In genomic region chr16:73098760-73099159, GRCm38 (mm10) we compare ENCODE assay signal across 10 mouse cellular contexts.
DNase-seq lines count a peak whose midpoint lies in the region; ATAC-seq and TF ChIP-seq lines count a peak whose summit lies in the region.
"Had no signal": no experiment of that assay in that cellular context is flagged by ENCODE, and none has a peak within 500 bp of the region (broad histone marks: within the 10 kb centered on the region; RNA-seq: fewer than 3 reads in every experiment).

No protein-coding gene starts in this region.

- WGBS in intestine, postnatal 0 days: 32% methylated on average over 4 of the region's 4 CpGs
- WGBS in intestine, embryonic 16.5 days: 34% methylated on average over 4 of the region's 4 CpGs
- 16% methylated on average over 4 of the region's 4 CpGs for WGBS in hindbrain, embryonic 16.5 days

- no peaks in the 10 kb centered on the region for H3K27me3 ChIP-seq in intestine, postnatal 0 days (replicated peaks; ENCODE audit: control insufficient read depth, insufficient read depth, low read length)
- no peaks in the 10 kb centered on the region for H3K27me3 ChIP-seq in intestine, embryonic 16.5 days (replicated peaks; ENCODE audit: control insufficient read depth, insufficient read depth, low read length)
- H3K27me3 ChIP-seq in hindbrain, embryonic 16.5 days (replicated peaks; ENCODE audit: control insufficient read depth, insufficient read depth, low read length): no peaks in the 10 kb centered on the region
- H3K27me3 ChIP-seq: hindbrain, embryonic 15.5 days had no signal

- TF ChIP-seq CTCF in intestine, postnatal 0 days (IDR thresholded peaks at IDR 0.05; ENCODE audit: low read depth): peak; percentile 71
- peak; percentile 27; the same call in 1 of the 2 replicates for TF ChIP-seq CTCF in brain, embryonic 14.5 days (IDR thresholded peaks at IDR 0.05; ENCODE audit: borderline replicate concordance, extremely low read depth, insufficient read depth, insufficient read length)

- no peak overlapping the region for H3K4me2 ChIP-seq in intestine, postnatal 0 days (replicated peaks; ENCODE audit: low read depth)
- H3K4me2 ChIP-seq in intestine, embryonic 16.5 days (ENCODE audit: low read depth, low read length): no peak overlapping the region
- no peak overlapping the region for H3K4me2 ChIP-seq in hindbrain, embryonic 16.5 days (ENCODE audit: low read length)
- H3K4me2 ChIP-seq: hindbrain, embryonic 15.5 days had no signal

- H3K27ac ChIP-seq in intestine, postnatal 0 days (ENCODE audit: low read depth, low read length): no peak overlapping the region
- no peak overlapping the region for H3K27ac ChIP-seq in intestine, embryonic 16.5 days (ENCODE audit: low read length)
- no peak overlapping the region for H3K27ac ChIP-seq in hindbrain, embryonic 16.5 days (ENCODE audit: low read depth, low read length)
- H3K27ac ChIP-seq: hindbrain, embryonic 15.5 days had no signal

- H3K9ac ChIP-seq in intestine, postnatal 0 days (ENCODE audit: low read depth, low read length): no peak overlapping the region
- no peak overlapping the region for H3K9ac ChIP-seq in intestine, embryonic 16.5 days (ENCODE audit: low read depth, low read length)
- H3K9ac ChIP-seq in hindbrain, embryonic 16.5 days (ENCODE audit: low read depth, low read length): no peak overlapping the region
- H3K9ac ChIP-seq: hindbrain, embryonic 15.5 days had no signal

- no peaks in the 10 kb centered on the region for H3K36me3 ChIP-seq in intestine, postnatal 0 days (ENCODE audit: control insufficient read depth, insufficient read depth)
- H3K36me3 ChIP-seq in intestine, embryonic 16.5 days (ENCODE audit: control insufficient read depth, insufficient read depth, low read length): no peaks in the 10 kb centered on the region
- H3K36me3 ChIP-seq in hindbrain, embryonic 16.5 days (ENCODE audit: control insufficient read depth, insufficient read depth, low read length): no peaks in the 10 kb centered on the region
- H3K36me3 ChIP-seq: hindbrain, embryonic 15.5 days had no signal

- no peak overlapping the region for H3K4me3 ChIP-seq in intestine, postnatal 0 days (ENCODE audit: low read depth, low read length)
- no peak overlapping the region for H3K4me3 ChIP-seq in intestine, embryonic 16.5 days (ENCODE audit: low read length)
- H3K4me3 ChIP-seq in hindbrain, embryonic 16.5 days (ENCODE audit: low read length): no peak overlapping the region
- H3K4me3 ChIP-seq: hindbrain, embryonic 15.5 days; myocyte had no signal

- no peak for TF ChIP-seq POLR2A in brain, embryonic 14.5 days (IDR thresholded peaks at IDR 0.05; ENCODE audit: borderline replicate concordance, extremely low read depth, insufficient read depth, insufficient read length, poor library complexity, severe bottlenecking)

- no peak for ATAC-seq in intestine, postnatal 0 days
- ATAC-seq in intestine, embryonic 16.5 days: no peak
- peak; percentile 71 for ATAC-seq in hindbrain, embryonic 16.5 days

- H3K4me1 ChIP-seq in intestine, postnatal 0 days (replicated peaks; ENCODE audit: control insufficient read depth, insufficient read depth, low read length): no peaks in the 10 kb centered on the region
- no peaks in the 10 kb centered on the region for H3K4me1 ChIP-seq in intestine, embryonic 16.5 days (ENCODE audit: control insufficient read depth, insufficient read depth, low read length)
- no peaks in the 10 kb centered on the region; the same call in 1 of the 2 replicates for H3K4me1 ChIP-seq in hindbrain, embryonic 16.5 days (ENCODE audit: control insufficient read depth, insufficient read depth, low read depth, low read length)

- no peaks in the 10 kb centered on the region for H3K9me3 ChIP-seq in intestine, postnatal 0 days (ENCODE audit: control insufficient read depth)
- H3K9me3 ChIP-seq in intestine, embryonic 16.5 days (ENCODE audit: control insufficient read depth, low read length): no peaks in the 10 kb centered on the region
- no peaks in the 10 kb centered on the region for H3K9me3 ChIP-seq in hindbrain, embryonic 16.5 days (ENCODE audit: control insufficient read depth, low read length)
- H3K9me3 ChIP-seq: hindbrain, embryonic 15.5 days had no signal

- peak; percentile 4 for DNase-seq in A20 (ENCODE audit: low read depth, low spot score)
- peak; percentile 81 for DNase-seq in brain, embryonic 14.5 days (ENCODE audit: low read depth)
- DNase-seq in telencephalon, adult 2 months (ENCODE audit: low read depth, low spot score): peak; percentile 32
- DNase-seq in adrenal gland, adult 18-20 months (ENCODE audit: low spot score in 2 of 2): no peak
- DNase-seq in right cerebral cortex, postnatal 25 days: no peak

Comparison
In these comparisons a context has a peak if more than half of its experiments do, and no peak if none do; other contexts are left out.
1. DNase-seq: peak in A20 (single experiment), brain, embryonic 14.5 days (single experiment) and telencephalon, adult 2 months (single experiment); none in adrenal gland, adult 18-20 months (0 of 2) and right cerebral cortex, postnatal 25 days (single experiment).